8 mouse cellular contexts compared by ENCODE assay signal in the genomic region with DNA sequence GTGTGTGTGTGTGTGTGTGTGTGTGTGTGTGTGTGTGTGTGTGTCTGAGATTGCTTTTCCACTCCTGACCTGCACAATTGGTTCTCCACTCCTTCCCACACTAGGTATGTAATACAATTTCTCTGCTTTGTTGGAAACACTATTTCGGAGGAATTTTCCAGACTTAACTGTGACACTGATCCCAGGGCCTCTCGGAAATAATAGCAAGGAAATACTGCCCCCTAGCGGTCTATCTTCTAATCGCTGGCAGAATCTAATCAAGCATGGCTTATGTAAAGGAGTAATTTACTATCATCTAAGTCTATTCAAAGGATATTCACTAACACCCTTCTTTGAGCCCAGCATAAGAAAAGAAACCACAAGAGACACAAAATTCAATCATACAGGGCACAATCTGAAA. TPM values are rescaled to one million over a fixed set of nuclear protein-coding genes. Genes with fewer than 3 reads are reported as not detected.
DNase-seq lines count a peak whose midpoint lies in the region; ATAC-seq lines count a peak whose summit lies in the region.

No protein-coding gene starts in this region.

- ATAC-seq in neural tube, embryonic 15.5 days (ENCODE audit: low FRiP score): no peak
- no peak for ATAC-seq in hindbrain, embryonic 14.5 days (ENCODE audit: low FRiP score)

- 7% methylated on average over 4 of the region's 4 CpGs for WGBS in neural tube, embryonic 15.5 days
- 6% methylated on average over 4 of the region's 4 CpGs for WGBS in hindbrain, embryonic 14.5 days

- H3K27me3 ChIP-seq in neural tube, embryonic 15.5 days (replicated peaks): no peaks in the 10 kb centered on the region
- H3K27me3 ChIP-seq in hindbrain, embryonic 14.5 days (ENCODE audit: control insufficient read depth, insufficient read depth, low read length): no peaks in the 10 kb centered on the region

- H3K9ac ChIP-seq in neural tube, embryonic 15.5 days (replicated peaks): no peak overlapping the region
- no peak overlapping the region for H3K9ac ChIP-seq in hindbrain, embryonic 14.5 days

- no peaks in the 10 kb centered on the region for H3K4me1 ChIP-seq in neural tube, embryonic 15.5 days
- H3K4me1 ChIP-seq in hindbrain, embryonic 14.5 days (replicated peaks; ENCODE audit: control insufficient read depth, insufficient read depth, low read length): no peaks in the 10 kb centered on the region

- H3K4me2 ChIP-seq in neural tube, embryonic 15.5 days: no peak overlapping the region
- H3K4me2 ChIP-seq in hindbrain, embryonic 14.5 days (replicated peaks): no peak overlapping the region

- peak; percentile 55 for DNase-seq in neural tube, embryonic 10.5 days (ENCODE audit: extremely low spot score, low spot score)
- DNase-seq in adipocyte (ENCODE audit: low spot score): peak; percentile 71
- DNase-seq in embryo, embryonic 10.5 days (ENCODE audit: low spot score): peak; percentile 88
- peak; percentile 91 for DNase-seq in hindbrain, embryonic 14.5 days (ENCODE audit: low spot score)
- DNase-seq in left cerebral cortex, postnatal 25 days (ENCODE audit: low spot score in 2 of 2): peak; percentile 87 to 96
- DNase-seq in retina, adult 2 months (ENCODE audit: low read depth, low spot score): peak; percentile 46
- no peak for DNase-seq in spleen, adult 12 weeks (ENCODE audit: low spot score)

- no peaks in the 10 kb centered on the region for H3K9me3 ChIP-seq in neural tube, embryonic 15.5 days (replicated peaks)
- no peaks in the 10 kb centered on the region for H3K9me3 ChIP-seq in hindbrain, embryonic 14.5 days (ENCODE audit: control insufficient read depth, low read length)

- no peaks in the 10 kb centered on the region for H3K36me3 ChIP-seq in neural tube, embryonic 15.5 days
- H3K36me3 ChIP-seq in hindbrain, embryonic 14.5 days (replicated peaks; ENCODE audit: control insufficient read depth, insufficient read depth): no peaks in the 10 kb centered on the region

- H3K4me3 ChIP-seq in neural tube, embryonic 15.5 days (replicated peaks): no peak overlapping the region
- H3K4me3 ChIP-seq in hindbrain, embryonic 14.5 days (replicated peaks; ENCODE audit: low read length): no peak overlapping the region

- intact Hi-C loops in left cerebral cortex, postnatal 25 days (cut with DNase I): loop anchor here (2.0 to 10.0 kb wide), 4 partner anchors 182 to 634 kb away; no protein-coding TSS in a partner anchor

- no peak overlapping the region for H3K27ac ChIP-seq in neural tube, embryonic 15.5 days (replicated peaks)
- H3K27ac ChIP-seq in hindbrain, embryonic 14.5 days: no peak overlapping the region

RNA-seq across cellular contexts. Expression of gene Col6a4, which starts 57.7 kb away (rescaled TPM):
- 1.2 and 3.5 TPM in 2 replicates for polyA plus RNA-seq in neural tube, embryonic 15.5 days (2015; fragmentation: Nextera tagmentation; extraction: Ambion mirVana)
- 0.32 and 0.87 TPM in 2 replicates for polyA plus RNA-seq in hindbrain, embryonic 14.5 days (2014; fragmentation: Nextera tagmentation; extraction: Ambion mirVana)
- 1 to 10 TPM; 1.8 to 2.7 TPM for total RNA-seq in left cerebral cortex, postnatal 25 days (2021)
